8 mouse cellular contexts compared by ENCODE assay signal in genomic region chr8:70696019-70696885, GRCm38 (mm10). TPM values are rescaled to one million over a fixed set of nuclear protein-coding genes. Genes with fewer than 3 reads are reported as not detected.
DNase-seq lines count a peak whose midpoint lies in the region; ATAC-seq lines count a peak whose summit lies in the region.

No protein-coding gene starts in this region.

- 5% methylated on average over 31 of the region's 31 CpGs for WGBS in forebrain, embryonic 15.5 days
- WGBS in hindbrain, embryonic 15.5 days = 6% methylated on average over 30 of the region's 31 CpGs
- WGBS in liver, embryonic 12.5 days (ENCODE audit: insufficient replicate concordance) = 4% methylated on average over 30 of the region's 31 CpGs
- WGBS in neural tube, embryonic 11.5 days = 9% methylated on average over 31 of the region's 31 CpGs

- no peaks in the 10 kb centered on the region for H3K9me3 ChIP-seq in forebrain, embryonic 15.5 days
- no peaks in the 10 kb centered on the region for H3K9me3 ChIP-seq in hindbrain, embryonic 15.5 days
- no peaks in the 10 kb centered on the region for H3K9me3 ChIP-seq in liver, embryonic 12.5 days (replicated peaks)
- H3K9me3 ChIP-seq in neural tube, embryonic 11.5 days (ENCODE audit: control insufficient read depth, low read length) = no peaks in the 10 kb centered on the region

- peak overlapping the region; percentile 52 for H3K4me2 ChIP-seq in forebrain, embryonic 15.5 days (replicated peaks)
- H3K4me2 ChIP-seq in hindbrain, embryonic 15.5 days = peak overlapping the region; percentile 59
- H3K4me2 ChIP-seq in liver, embryonic 12.5 days = peak overlapping the region; percentile 99
- H3K4me2 ChIP-seq in neural tube, embryonic 11.5 days (ENCODE audit: low read depth) = peak overlapping the region; percentile 46

- peak overlapping the region; percentile 98 for H3K27ac ChIP-seq in forebrain, embryonic 15.5 days (replicated peaks)
- H3K27ac ChIP-seq in hindbrain, embryonic 15.5 days (replicated peaks) = peak overlapping the region; percentile 99
- peak overlapping the region; percentile 98 for H3K27ac ChIP-seq in liver, embryonic 12.5 days
- H3K27ac ChIP-seq in neural tube, embryonic 11.5 days (ENCODE audit: low read depth, low read length) = peak overlapping the region; percentile 73

- H3K27me3 ChIP-seq in forebrain, embryonic 15.5 days = no peaks in the 10 kb centered on the region
- no peaks in the 10 kb centered on the region for H3K27me3 ChIP-seq in hindbrain, embryonic 15.5 days
- H3K27me3 ChIP-seq in liver, embryonic 12.5 days (replicated peaks) = peaks cover 12% of the 10 kb centered on the region
- no peaks in the 10 kb centered on the region for H3K27me3 ChIP-seq in neural tube, embryonic 11.5 days (ENCODE audit: control insufficient read depth, insufficient read depth, low read length)

- DNase-seq in MN1 (ENCODE audit: low spot score) = peak; percentile 87
- DNase-seq in c-Kit-negative CD71-positive TER-119-positive erythroid progenitor cells, embryonic 14.5 days (ENCODE audit: low read depth, low spot score) = peak; percentile 80
- peak; percentile 85 for DNase-seq in neural tube, embryonic 11.5 days (ENCODE audit: low spot score)
- DNase-seq in thymus, postnatal 0 days (ENCODE audit: low spot score) = peak; percentile 80
- DNase-seq in frontal cortex, postnatal 36 days (ENCODE audit: low spot score in 2 of 2) = no peak

- peaks cover 49% of the 10 kb centered on the region for H3K4me1 ChIP-seq in forebrain, embryonic 15.5 days
- peaks cover 42% of the 10 kb centered on the region for H3K4me1 ChIP-seq in hindbrain, embryonic 15.5 days (replicated peaks)
- peaks cover 76% of the 10 kb centered on the region for H3K4me1 ChIP-seq in liver, embryonic 12.5 days
- peaks cover 42% of the 10 kb centered on the region for H3K4me1 ChIP-seq in neural tube, embryonic 11.5 days (ENCODE audit: control insufficient read depth, insufficient read depth, low read length)

- H3K4me3 ChIP-seq in forebrain, embryonic 15.5 days = peak overlapping the region; percentile 26
- H3K4me3 ChIP-seq in hindbrain, embryonic 15.5 days = peak overlapping the region; percentile 24
- H3K4me3 ChIP-seq in liver, embryonic 12.5 days = peak overlapping the region; percentile 38
- peak overlapping the region; percentile 4; the same call in 1 of the 2 replicates for H3K4me3 ChIP-seq in neural tube, embryonic 11.5 days (ENCODE audit: low read depth, low read length)

- no peak for ATAC-seq in forebrain, embryonic 15.5 days (replicated peaks)
- no peak for ATAC-seq in hindbrain, embryonic 15.5 days (ENCODE audit: low FRiP score, low read depth)
- peak; percentile 54 for ATAC-seq in liver, embryonic 12.5 days
- ATAC-seq in neural tube, embryonic 11.5 days (ENCODE audit: insufficient read depth, low FRiP score, low TSS enrichment) = no peak

- no peaks in the 10 kb centered on the region for H3K36me3 ChIP-seq in forebrain, embryonic 15.5 days
- H3K36me3 ChIP-seq in hindbrain, embryonic 15.5 days = no peaks in the 10 kb centered on the region
- no peaks in the 10 kb centered on the region for H3K36me3 ChIP-seq in liver, embryonic 12.5 days
- no peaks in the 10 kb centered on the region for H3K36me3 ChIP-seq in neural tube, embryonic 11.5 days (ENCODE audit: control insufficient read depth, insufficient read depth, low read length)

- peak overlapping the region; percentile 44 for H3K9ac ChIP-seq in forebrain, embryonic 15.5 days (replicated peaks)
- H3K9ac ChIP-seq in hindbrain, embryonic 15.5 days = no peak overlapping the region; the same call in 1 of the 2 replicates
- H3K9ac ChIP-seq in liver, embryonic 12.5 days = peak overlapping the region; percentile 79
- peak overlapping the region; percentile 41 for H3K9ac ChIP-seq in neural tube, embryonic 11.5 days (ENCODE audit: low read length)

RNA-seq across cellular contexts. Expression of gene Jund, which starts 2.5 kb away (rescaled TPM):
- polyA plus RNA-seq in forebrain, embryonic 15.5 days (2015; fragmentation: Nextera tagmentation; extraction: Ambion mirVana) = 89.0 and 96.0 TPM in 2 replicates
- 98.4 and 105 TPM in 2 replicates for polyA plus RNA-seq in hindbrain, embryonic 15.5 days (2015; fragmentation: Nextera tagmentation; extraction: Ambion mirVana)
- polyA plus RNA-seq in liver, embryonic 12.5 days (2016; fragmentation: Nextera tagmentation; extraction: Ambion mirVana) = 59.5 and 66.8 TPM in 2 replicates
- polyA plus RNA-seq in neural tube, embryonic 11.5 days (2014; fragmentation: Nextera tagmentation; extraction: Ambion mirVana) = 167 and 171 TPM in 2 replicates
- polyA plus RNA-seq in thymus, postnatal 0 days (2015; fragmentation: Nextera tagmentation; extraction: Ambion mirVana) = 85.7 and 111 TPM in 2 replicates

RNA-seq across cellular contexts. Expression of gene Iqcn, which starts 7.0 kb away (rescaled TPM):
- 0.13 and 0.14 TPM in 2 replicates for polyA plus RNA-seq in forebrain, embryonic 15.5 days (2015; fragmentation: Nextera tagmentation; extraction: Ambion mirVana)
- 0.09 TPM in 2 replicates for polyA plus RNA-seq in hindbrain, embryonic 15.5 days (2015; fragmentation: Nextera tagmentation; extraction: Ambion mirVana)
- polyA plus RNA-seq in liver, embryonic 12.5 days (2016; fragmentation: Nextera tagmentation; extraction: Ambion mirVana) = not detected in 2 replicates
- polyA plus RNA-seq in neural tube, embryonic 11.5 days (2014; fragmentation: Nextera tagmentation; extraction: Ambion mirVana) = not detected in 2 replicates
- 0.04 and 0.06 TPM in 2 replicates for polyA plus RNA-seq in thymus, postnatal 0 days (2015; fragmentation: Nextera tagmentation; extraction: Ambion mirVana)

RNA-seq across cellular contexts. Expression of gene Gm3336, which starts 22.1 kb away (rescaled TPM):
- not detected in 2 replicates for polyA plus RNA-seq in forebrain, embryonic 15.5 days (2015; fragmentation: Nextera tagmentation; extraction: Ambion mirVana)
- polyA plus RNA-seq in hindbrain, embryonic 15.5 days (2015; fragmentation: Nextera tagmentation; extraction: Ambion mirVana) = not detected in 2 replicates
- not detected in 2 replicates for polyA plus RNA-seq in liver, embryonic 12.5 days (2016; fragmentation: Nextera tagmentation; extraction: Ambion mirVana)
- polyA plus RNA-seq in neural tube, embryonic 11.5 days (2014; fragmentation: Nextera tagmentation; extraction: Ambion mirVana) = not detected in 2 replicates
- polyA plus RNA-seq in thymus, postnatal 0 days (2015; fragmentation: Nextera tagmentation; extraction: Ambion mirVana) = 0.29 and 0.32 TPM in 2 replicates

RNA-seq across cellular contexts. Expression of gene Lsm4, which starts 23.2 kb away (rescaled TPM):
- 211 and 228 TPM in 2 replicates for polyA plus RNA-seq in forebrain, embryonic 15.5 days (2015; fragmentation: Nextera tagmentation; extraction: Ambion mirVana)
- polyA plus RNA-seq in hindbrain, embryonic 15.5 days (2015; fragmentation: Nextera tagmentation; extraction: Ambion mirVana) = 192 and 193 TPM in 2 replicates
- 266 and 269 TPM in 2 replicates for polyA plus RNA-seq in liver, embryonic 12.5 days (2016; fragmentation: Nextera tagmentation; extraction: Ambion mirVana)
- 298 and 301 TPM in 2 replicates for polyA plus RNA-seq in neural tube, embryonic 11.5 days (2014; fragmentation: Nextera tagmentation; extraction: Ambion mirVana)
- polyA plus RNA-seq in thymus, postnatal 0 days (2015; fragmentation: Nextera tagmentation; extraction: Ambion mirVana) = 333 and 377 TPM in 2 replicates

RNA-seq across cellular contexts. Expression of gene Pde4c, which starts 27.3 kb away (rescaled TPM):
- 0.13 and 0.22 TPM in 2 replicates for polyA plus RNA-seq in forebrain, embryonic 15.5 days (2015; fragmentation: Nextera tagmentation; extraction: Ambion mirVana)
- polyA plus RNA-seq in hindbrain, embryonic 15.5 days (2015; fragmentation: Nextera tagmentation; extraction: Ambion mirVana) = 0.21 and 0.35 TPM in 2 replicates
- 0.56 and 0.71 TPM in 2 replicates for polyA plus RNA-seq in liver, embryonic 12.5 days (2016; fragmentation: Nextera tagmentation; extraction: Ambion mirVana)
- 0.42 TPM in 1 of 2 replicates, not detected in the other for polyA plus RNA-seq in neural tube, embryonic 11.5 days (2014; fragmentation: Nextera tagmentation; extraction: Ambion mirVana)
- polyA plus RNA-seq in thymus, postnatal 0 days (2015; fragmentation: Nextera tagmentation; extraction: Ambion mirVana) = 0.28 and 0.35 TPM in 2 replicates

Comparison
In these comparisons a context has a peak if more than half of its experiments do, and no peak if none do; other contexts are left out.
1. DNase-seq: peak in MN1 (single experiment), c-Kit-negative CD71-positive TER-119-positive erythroid progenitor cells, embryonic 14.5 days (single experiment), neural tube, embryonic 11.5 days (single experiment) and thymus, postnatal 0 days (single experiment); none in frontal cortex, postnatal 36 days (0 of 2).
2. H3K4me2 ChIP-seq: peak in every context shown above with its lines; median percentile 99 in liver, embryonic 12.5 days; 59 in hindbrain, embryonic 15.5 days; 52 in forebrain, embryonic 15.5 days; 46 in neural tube, embryonic 11.5 days.
3. Peak in every context shown above with its lines, with median percentiles within 50 percentile points of each other: H3K27ac ChIP-seq and H3K4me3 ChIP-seq.